Mouse (Mus musculus): ENCODE measurements around the gene Gh.
A peak's percentile ranks its signal among the peaks of the same experiment; 100 is the strongest.

The Gh gene

GRCm38 (mm10) chr11:106307432-106307831 lies 5.8 kb upstream of the Gh start:
- no peak for DNase-seq

GRCm38 (mm10) chr11:106306758-106307157 lies 5.1 kb upstream of the Gh start:
- no peak for DNase-seq

GRCm38 (mm10) chr11:106306065-106306385 lies 4.4 kb upstream of the Gh start:
- no peak for DNase-seq

DNA sequence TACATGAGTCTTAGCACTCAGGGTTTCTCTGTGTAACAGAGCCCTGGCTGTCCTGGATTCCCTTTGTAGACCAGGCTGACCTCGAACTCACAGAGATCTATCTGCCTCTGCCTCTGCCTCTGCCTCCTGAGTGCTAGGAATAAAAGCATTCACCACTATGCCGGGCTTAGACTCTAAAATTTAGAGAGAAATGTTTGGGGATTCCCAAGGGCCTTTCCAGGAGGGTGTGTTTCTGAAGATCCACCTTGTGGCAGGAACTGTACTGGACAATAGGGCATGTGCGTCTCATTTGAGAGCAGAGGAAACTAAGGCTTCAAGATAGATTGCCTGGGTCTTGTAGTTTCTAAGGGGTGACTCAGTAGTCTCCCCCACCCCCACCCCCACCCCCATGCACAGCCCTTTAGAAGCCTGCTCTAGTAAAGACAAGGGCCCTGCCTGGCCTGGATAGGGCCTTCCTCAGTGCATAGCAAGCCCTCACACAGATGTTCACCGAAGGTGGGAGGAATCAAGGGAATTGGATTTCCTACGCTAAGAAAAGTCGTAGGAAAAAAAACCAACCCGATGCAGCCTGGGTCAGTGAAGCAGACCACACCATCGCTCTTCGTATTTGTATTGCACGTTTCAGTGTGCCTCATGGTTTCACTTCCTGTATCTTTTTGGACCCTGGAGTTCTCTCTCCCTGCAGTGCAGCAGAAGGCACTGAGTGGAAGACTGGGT lies 3.8 kb upstream of the Gh start:
- no peak for DNase-seq

GRCm38 (mm10) chr11:106302634-106303033 lies 969 bp upstream of the Gh start:
- peak in 1 of 2 experiments; percentile 62 for DNase-seq

DNA sequence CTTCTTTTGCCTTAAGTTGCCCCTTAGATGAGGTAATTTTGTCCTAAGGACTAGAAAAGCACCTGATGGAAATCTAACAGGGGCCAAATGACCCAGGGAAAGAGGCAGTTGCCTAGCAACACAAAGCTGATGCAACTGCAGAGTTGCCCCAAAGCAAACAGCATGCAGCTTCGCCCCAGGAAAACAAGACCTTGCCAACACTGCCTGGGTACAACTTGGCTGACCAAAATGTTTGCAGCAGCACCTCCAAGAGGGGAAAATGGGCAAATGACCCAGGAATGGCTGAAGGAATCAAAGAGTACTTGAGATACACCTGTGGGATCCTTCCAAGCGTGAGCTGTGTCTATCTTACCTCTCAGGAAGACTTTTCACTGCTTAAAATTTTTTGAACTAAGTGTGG lies 9.8 kb downstream of the Gh start:
- DNase-seq: no peak

DNA sequence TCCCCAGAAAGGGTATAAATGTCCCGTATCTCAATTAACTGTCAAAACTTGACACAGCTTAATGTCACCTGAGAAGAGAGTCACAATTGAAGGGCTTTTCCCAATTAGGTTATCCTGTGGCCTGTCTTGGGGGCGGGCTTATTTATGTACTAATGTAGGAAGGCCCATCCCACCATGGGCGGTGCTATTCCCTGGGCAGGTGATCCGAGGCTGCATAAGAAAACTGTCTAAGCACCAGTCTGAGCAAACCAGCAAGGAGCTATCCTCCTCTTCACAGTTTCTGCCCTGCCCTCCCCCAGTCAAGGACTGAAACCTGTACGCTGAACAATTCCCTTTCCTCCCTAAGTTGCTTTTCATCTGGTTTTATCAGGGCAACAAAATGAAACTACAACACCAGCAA lies 11.3 kb downstream of the Gh start:
- no peak for DNase-seq

DNA sequence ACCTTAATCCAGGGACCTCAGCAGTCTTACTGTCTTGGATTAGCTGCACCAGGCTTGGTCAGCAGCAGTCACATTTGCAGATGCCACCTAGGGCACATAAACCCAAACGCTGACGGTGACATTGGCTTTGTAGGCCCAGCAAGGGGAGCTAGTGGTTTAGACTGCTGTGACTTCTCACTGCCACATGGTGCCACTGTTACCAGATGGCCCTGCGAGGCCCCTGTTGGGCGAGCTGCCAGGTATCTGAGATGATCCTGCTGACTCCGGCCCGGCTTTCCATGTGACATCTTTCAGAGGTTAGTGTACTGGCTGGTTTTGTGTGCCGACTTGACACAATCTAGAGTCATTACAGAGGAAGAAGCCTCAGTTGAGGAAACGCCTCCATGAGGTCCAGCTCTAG lies 12.3 kb downstream of the Gh start:
- peak; percentile 47 to 65 for DNase-seq

- no peak for DNase-seq
Measured at GRCm38 (mm10) chr11:106286987-106287386, 14.7 kb downstream of the Gh start.

GRCm38 (mm10) chr11:106286206-106286605 lies 15.5 kb downstream of the Gh start:
- DNase-seq: no peak

- DNase-seq: no peak
Measured at GRCm38 (mm10) chr11:106284126-106284525, 17.5 kb downstream of the Gh start.

DNA sequence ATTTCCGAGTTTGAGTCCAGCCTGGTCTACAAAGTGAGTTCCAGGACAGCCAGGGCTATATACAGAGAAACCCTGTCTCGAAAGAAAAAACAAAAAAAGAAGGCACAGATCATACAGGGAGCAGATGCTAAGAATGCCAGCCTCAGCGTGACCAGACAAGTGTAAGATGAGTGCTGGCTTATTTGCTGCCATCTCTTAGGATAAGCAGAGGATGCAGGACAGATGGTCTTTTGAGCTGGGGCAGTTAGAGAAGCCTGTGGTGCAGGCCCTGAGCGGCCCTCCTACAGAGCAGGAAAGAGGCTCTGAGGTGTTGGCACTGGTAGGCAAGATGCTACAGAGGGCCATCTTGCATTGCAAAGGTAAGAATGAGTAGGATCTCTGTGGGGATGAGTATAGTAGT lies 18.3 kb downstream of the Gh start:
- DNase-seq: no peak

DNA sequence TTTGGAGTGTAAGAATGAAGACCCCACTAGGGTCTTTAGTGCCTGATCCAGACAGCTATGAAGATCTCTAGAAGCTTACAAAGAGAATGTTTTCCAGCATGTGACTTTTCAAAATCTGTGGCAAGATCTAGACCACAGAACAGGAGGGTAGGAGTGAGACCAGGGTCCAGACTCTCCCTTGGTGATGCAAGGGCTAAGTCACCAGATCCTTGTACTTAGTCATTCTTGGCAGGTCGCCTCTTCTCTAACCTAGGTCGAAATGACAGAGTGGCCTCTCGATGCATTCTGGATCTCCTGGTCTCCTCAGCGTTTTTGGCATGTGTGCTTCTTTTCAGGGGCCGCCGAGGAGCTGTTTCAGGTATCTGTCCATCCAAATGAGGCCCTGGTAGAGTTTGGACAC lies 19.2 kb downstream of the Gh start:
- DNase-seq: no peak

DNA sequence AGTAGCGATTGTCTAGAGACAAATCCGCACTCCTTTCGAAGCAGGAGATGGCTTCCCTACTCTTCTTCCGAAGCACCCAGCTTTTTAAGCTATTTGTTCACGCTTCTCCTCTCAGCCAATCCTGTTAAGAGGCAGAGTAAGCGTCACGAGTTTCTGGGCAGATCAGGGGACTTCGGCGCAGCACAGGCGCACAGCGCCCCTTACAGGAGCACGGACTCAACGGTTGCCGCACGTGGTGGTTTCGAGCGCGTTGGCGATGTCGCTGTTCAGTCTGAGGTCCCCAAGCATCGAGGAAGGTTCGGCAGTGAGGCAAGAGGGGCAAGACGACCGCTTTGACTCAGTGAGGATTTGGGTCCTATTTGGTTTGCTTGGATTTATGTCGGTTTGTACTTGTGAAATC lies 25.2 kb downstream of the Gh start, which contains the start of gene Tcam1:
Gene Tcam1 (plus strand): TSS at position 219 of the 400 bp plus-strand sequence.
- peak; percentile 92 to 96 for DNase-seq

- DNase-seq: peak; percentile 55 to 61
Measured at GRCm38 (mm10) chr11:106274971-106275411, 26.7 kb downstream of the Gh start.

DNA sequence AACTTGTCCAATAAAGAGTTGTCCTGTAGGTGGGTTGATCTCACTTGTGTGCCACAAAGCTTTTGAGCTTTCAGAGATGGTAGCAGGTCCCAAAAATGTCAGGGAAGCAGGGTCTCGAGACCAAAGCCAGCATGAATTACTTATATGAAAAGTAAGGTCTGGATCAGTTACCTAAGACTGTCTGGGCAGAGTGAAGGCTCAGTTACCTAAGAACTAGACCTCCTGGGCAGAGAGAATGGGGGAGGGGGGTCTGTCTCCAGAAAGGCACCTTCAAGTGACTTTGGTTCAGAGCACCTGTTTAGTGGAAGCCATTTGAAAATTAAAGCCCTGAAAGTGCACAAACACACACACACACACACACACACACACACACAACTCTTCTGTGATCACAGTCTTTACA lies 27.3 kb downstream of the Gh start:
- DNase-seq: no peak

DNA sequence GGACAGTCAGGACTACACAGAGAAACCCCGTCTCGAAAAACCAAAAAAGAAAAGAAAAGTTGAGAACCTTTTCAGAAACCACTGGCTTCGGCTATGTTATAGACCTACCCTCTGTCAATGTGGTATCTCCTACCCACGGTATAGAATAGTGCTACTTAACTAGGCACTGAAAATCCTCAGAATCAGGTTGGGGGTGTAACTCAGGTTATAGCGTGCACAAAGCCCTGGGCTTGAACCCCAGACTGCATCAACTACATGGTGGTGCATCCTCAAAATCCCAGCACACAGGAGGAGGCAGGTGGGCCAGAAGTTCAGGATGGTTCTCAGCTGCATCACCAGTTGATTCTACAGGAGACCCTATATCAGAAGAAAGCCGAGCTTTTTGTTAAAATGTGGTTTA lies 27.9 kb downstream of the Gh start:
- DNase-seq: no peak

DNA sequence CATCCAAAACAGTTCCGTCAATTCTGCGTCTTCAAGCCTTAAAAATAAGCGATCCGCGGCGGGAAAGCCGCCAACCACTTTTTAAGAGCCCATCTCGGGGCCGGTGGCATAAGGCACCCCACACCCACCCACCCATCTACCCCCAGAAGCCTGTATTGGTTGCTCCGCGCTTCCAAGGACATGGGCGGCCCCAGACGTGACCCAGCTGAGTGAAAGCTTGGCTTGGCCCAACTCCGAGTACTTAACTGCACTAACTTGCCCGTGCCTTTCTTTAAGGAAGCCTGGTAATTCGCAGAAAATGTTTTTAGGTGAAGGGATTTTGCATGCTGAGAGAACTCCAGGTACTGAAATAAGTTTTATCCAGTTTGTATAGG lies 28.4 kb downstream of the Gh start:
- no peak for DNase-seq

- peak; percentile 100 for DNase-seq
Measured at GRCm38 (mm10) chr11:106272644-106273310, 28.9 kb downstream of the Gh start, which contains the start of gene Smarcd2. Smarcd2 (minus strand) TSS chr11:106272972.

DNA sequence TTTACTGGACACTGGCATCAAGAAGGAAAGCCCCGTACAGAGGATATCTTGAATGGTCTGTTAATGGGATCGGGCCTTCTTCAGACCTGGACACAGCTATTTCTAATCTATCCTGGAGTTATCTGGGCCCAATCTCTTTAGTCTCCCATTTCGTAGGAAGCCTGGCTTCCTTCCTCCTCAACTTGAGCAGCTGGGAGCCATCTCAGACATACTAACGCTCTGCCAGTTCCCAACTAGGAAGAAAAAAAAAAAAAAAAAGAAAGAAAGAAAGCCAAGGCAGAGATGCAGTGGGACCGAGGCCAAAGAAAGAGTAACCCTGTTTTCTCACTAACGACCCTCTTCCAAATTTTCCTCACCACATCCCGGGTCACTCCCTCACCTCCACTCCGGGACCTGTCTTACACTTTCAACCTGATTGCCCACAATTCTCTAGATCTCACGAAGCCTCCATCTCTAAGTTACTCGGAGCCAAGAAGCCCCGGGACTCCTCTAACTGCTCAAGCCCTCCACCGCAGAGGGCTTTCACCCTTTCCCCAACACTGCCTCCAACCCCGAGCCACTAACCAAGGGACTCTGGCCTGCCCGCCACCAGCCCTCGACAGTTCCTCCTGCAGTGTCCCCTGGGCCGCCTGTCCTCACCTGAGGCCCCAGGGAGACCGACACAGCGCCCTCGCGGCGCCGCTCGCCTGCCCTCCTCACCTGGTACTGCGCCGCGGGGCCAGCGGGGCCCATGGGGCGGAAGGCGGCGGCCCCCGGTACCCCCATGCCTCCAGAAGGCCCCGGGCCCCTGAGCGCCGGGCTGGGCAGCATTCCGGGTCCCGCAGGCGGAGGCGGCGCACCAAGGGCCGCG lies 29.6 kb downstream of the Gh start:
- peak in 1 of 2 experiments; percentile 46 for DNase-seq

DNA sequence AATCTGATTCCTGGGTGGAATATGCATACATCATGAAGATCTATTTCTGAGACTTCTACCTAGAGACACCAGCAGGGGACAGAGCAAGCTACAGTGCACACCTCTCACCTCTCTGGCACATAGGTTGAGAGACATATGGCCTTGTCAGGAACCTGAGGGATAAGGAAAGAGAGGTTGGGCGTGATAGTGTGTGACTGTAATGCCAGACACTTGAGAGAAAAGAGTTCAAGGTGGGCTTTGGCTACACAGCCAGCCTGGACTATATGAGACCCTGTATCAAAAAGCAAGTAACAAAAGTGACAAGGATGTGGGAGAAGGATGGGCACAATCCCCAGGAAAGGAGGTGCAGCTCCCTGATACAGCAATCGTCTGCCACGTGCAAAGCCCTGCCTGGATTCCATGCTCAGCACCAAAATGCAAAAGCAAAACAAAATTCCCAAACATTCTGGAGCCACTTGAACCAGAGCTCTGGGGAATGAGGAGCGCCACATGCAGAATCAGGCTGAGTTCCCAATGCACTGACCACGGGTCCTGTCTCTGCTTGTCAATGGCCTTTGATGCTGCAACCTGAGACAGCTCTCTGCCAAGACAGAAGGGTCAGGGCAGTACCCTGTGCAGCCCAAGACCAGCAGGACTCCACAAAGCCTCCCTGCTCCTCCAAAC lies 30.4 kb downstream of the Gh start:
- DNase-seq: no peak

- DNase-seq: no peak
Measured at GRCm38 (mm10) chr11:106269060-106269431, 32.6 kb downstream of the Gh start.

Data from kidney, adult 8-10 months (tissue).